Mouse (Mus musculus) small intestine, adult 2 months (tissue): ENCODE results near the gene Eml1.

Source experiments
- CTCF ChIP-seq: fragments of 200-500 bp; IDR thresholded peaks from 2 replicates; pipeline ENCODE4 v1.5.1; 2012; ENCODE audit warnings: low read depth, mild to moderate bottlenecking, control low read depth, inconsistent platforms, low read length, moderate library complexity, mixed read lengths; ENCODE audit not compliant: insufficient replicate concordance, insufficient read length; ENCODE audit errors: extremely low read depth
- POLR2A ChIP-seq: fragments of 200-500 bp; IDR thresholded peaks from 2 replicates; pipeline ENCODE4 v1.6.1; 2012; ENCODE audit warnings: low read depth, mild to moderate bottlenecking, control low read depth, inconsistent platforms, low read length, moderate library complexity

DNA sequence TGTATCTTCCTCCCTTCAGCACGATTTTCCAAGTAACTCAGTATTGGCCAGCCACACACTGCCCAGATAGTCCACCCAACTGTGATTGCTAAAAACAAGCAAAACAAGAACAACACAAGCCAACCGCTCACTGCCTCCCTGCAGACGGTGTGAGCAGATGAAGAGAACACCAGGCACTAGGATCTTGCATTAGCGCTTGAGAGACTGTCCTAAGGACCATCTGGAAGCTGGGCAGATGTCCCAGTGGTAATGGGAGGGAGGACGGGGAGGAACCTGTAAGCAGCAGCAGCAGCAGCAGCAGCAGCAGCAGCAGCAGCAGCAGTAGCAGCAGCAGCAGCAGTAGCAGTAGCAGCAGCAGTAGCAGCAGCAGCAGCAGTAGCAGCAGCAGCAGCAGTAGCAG is 21.7 kb upstream of the Eml1 start:
- TF ChIP-seq POLR2A (no peak), CTCF (no peak)
